Comparison of ENCODE assay signal across 8 mouse cellular contexts in the genomic region with DNA sequence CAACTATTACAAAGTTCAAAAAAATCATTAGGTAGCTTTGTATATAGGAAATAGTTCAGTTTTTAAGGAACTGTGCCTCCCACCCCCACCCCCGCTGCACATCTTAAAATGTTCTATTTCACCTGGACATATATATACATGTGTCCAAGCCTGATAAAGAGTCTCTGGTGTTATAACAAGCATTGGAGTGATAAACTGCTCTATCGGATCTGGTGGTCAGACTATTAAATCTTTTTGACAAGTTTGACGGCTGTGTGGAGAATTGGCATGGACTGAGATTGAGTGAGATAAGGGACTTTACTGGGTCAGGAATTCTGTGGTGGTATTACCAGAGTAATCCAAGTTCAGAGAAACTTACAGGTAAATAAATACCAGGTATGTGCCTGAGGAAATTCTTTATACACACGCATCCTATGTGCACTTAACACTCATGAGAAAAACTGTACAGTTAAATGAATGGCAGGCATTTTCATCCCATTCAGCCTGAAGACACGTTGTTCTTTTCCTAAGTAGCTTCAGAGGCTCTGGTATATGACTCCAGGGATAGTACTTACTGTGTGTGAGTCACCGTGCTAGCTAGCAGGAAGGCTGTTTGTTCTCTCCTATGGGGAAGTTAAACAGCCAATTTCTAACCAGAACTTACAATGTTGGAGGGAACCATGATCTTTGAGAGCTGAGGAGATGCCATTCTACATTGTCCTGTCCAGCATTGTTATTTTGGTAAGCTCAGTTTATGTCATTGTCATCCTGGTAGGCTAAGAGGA. TPM values are rescaled to one million over a fixed set of nuclear protein-coding genes. Genes with fewer than 3 reads are reported as not detected.
DNase-seq lines count a peak whose midpoint lies in the region; ATAC-seq and TF ChIP-seq lines count a peak whose summit lies in the region.

No protein-coding gene starts in this region.

- no peak for TF ChIP-seq CTCF in liver, adult 2 months (IDR thresholded peaks at IDR 0.05; ENCODE audit: low read depth, low read length)
- TF ChIP-seq CTCF in intestine, postnatal 0 days (IDR thresholded peaks at IDR 0.05; ENCODE audit: low read depth), result no peak

- DNase-seq in liver, adult 2 months (ENCODE audit: extremely low read depth, low read depth, low spot score), result no peak
- DNase-seq in liver, result no peak
- no peak for DNase-seq in embryonic facial prominence, embryonic 11.5 days (ENCODE audit: low spot score)
- DNase-seq in spleen, postnatal 14 days (ENCODE audit: low spot score in 2 of 2), result no peak
- DNase-seq in urinary bladder, postnatal 10 days (ENCODE audit: low spot score), result no peak
- DNase-seq in layer of hippocampus, adult 8-10 months (ENCODE audit: low spot score in 2 of 2), result no peak

- no peaks in the 10 kb centered on the region for H3K9me3 ChIP-seq in embryonic facial prominence, embryonic 11.5 days (replicated peaks; ENCODE audit: control insufficient read depth, low read length)
- H3K9me3 ChIP-seq in intestine, postnatal 0 days (ENCODE audit: control insufficient read depth), result no peaks in the 10 kb centered on the region
- H3K9me3 ChIP-seq in neural tube, embryonic 12.5 days, result no peaks in the 10 kb centered on the region

- peak overlapping the region; percentile 94; the same call in 1 of the 2 replicates for H3K9ac ChIP-seq in liver, adult 2 months (ENCODE audit: low read depth, low read length)
- peak overlapping the region; percentile 94; the same call in 1 of the 2 replicates for H3K9ac ChIP-seq in embryonic facial prominence, embryonic 11.5 days (replicated peaks; ENCODE audit: low read length)
- H3K9ac ChIP-seq in intestine, postnatal 0 days (ENCODE audit: low read depth, low read length), result peak overlapping the region; percentile 96
- H3K9ac ChIP-seq in neural tube, embryonic 12.5 days, result peak overlapping the region; percentile 94

- 6% methylated on average over 6 of the region's 6 CpGs for WGBS in liver, adult 2 months
- 62% methylated on average over 6 of the region's 6 CpGs for WGBS in embryonic facial prominence, embryonic 11.5 days
- 19% methylated on average over 6 of the region's 6 CpGs for WGBS in intestine, postnatal 0 days
- WGBS in neural tube, embryonic 12.5 days, result 60% methylated on average over 6 of the region's 6 CpGs

- H3K4me1 ChIP-seq in liver, adult 2 months (ENCODE audit: control insufficient read depth, insufficient read depth, low read length), result peaks cover 20% of the 10 kb centered on the region
- no peaks in the 10 kb centered on the region for H3K4me1 ChIP-seq in embryonic facial prominence, embryonic 11.5 days (ENCODE audit: control insufficient read depth, insufficient read depth, low read length)
- H3K4me1 ChIP-seq in intestine, postnatal 0 days (replicated peaks; ENCODE audit: control insufficient read depth, insufficient read depth, low read length), result no peaks in the 10 kb centered on the region; the same call in 1 of the 2 replicates
- H3K4me1 ChIP-seq in neural tube, embryonic 12.5 days, result peaks cover 18% of the 10 kb centered on the region

- TF ChIP-seq POLR2A in liver, adult 2 months (IDR thresholded peaks at IDR 0.05; ENCODE audit: extremely low read depth, insufficient read depth, low read length), result no peak

- no peaks in the 10 kb centered on the region for H3K36me3 ChIP-seq in liver, adult 2 months (ENCODE audit: control insufficient read depth, insufficient read depth, low read length)
- H3K36me3 ChIP-seq in embryonic facial prominence, embryonic 11.5 days (replicated peaks; ENCODE audit: control insufficient read depth, insufficient read depth, low read depth, low read length), result no peaks in the 10 kb centered on the region
- H3K36me3 ChIP-seq in intestine, postnatal 0 days (ENCODE audit: control insufficient read depth, insufficient read depth), result no peaks in the 10 kb centered on the region
- H3K36me3 ChIP-seq in neural tube, embryonic 12.5 days, result no peaks in the 10 kb centered on the region

- no peak for ATAC-seq in embryonic facial prominence, embryonic 11.5 days (replicated peaks; ENCODE audit: insufficient number of reproducible peaks, low FRiP score, low TSS enrichment, low read depth)
- no peak for ATAC-seq in intestine, postnatal 0 days
- ATAC-seq in neural tube, embryonic 12.5 days (ENCODE audit: low FRiP score, low read depth), result no peak

- H3K4me3 ChIP-seq in liver, adult 2 months (ENCODE audit: insufficient read depth, low read depth, low read length), result peak overlapping the region; percentile 95
- H3K4me3 ChIP-seq in embryonic facial prominence, embryonic 11.5 days (ENCODE audit: low read depth, low read length), result peak overlapping the region; percentile 99
- peak overlapping the region; percentile 97 for H3K4me3 ChIP-seq in intestine, postnatal 0 days (ENCODE audit: low read depth, low read length)
- peak overlapping the region; percentile 99 for H3K4me3 ChIP-seq in neural tube, embryonic 12.5 days

- peak overlapping the region; percentile 22; the same call in 1 of the 2 replicates for H3K27ac ChIP-seq in liver, adult 2 months (replicated peaks; ENCODE audit: insufficient read depth, low read depth, low read length)
- no peak overlapping the region for H3K27ac ChIP-seq in embryonic facial prominence, embryonic 11.5 days (replicated peaks; ENCODE audit: low read depth, low read length)
- H3K27ac ChIP-seq in intestine, postnatal 0 days (ENCODE audit: low read depth, low read length), result no peak overlapping the region
- H3K27ac ChIP-seq in neural tube, embryonic 12.5 days, result no peak overlapping the region

- H3K27me3 ChIP-seq in liver, adult 2 months (ENCODE audit: control insufficient read depth, insufficient read depth, low read length), result no peaks in the 10 kb centered on the region
- H3K27me3 ChIP-seq in embryonic facial prominence, embryonic 11.5 days (ENCODE audit: control insufficient read depth, insufficient read depth, low read length), result no peaks in the 10 kb centered on the region
- no peaks in the 10 kb centered on the region for H3K27me3 ChIP-seq in intestine, postnatal 0 days (replicated peaks; ENCODE audit: control insufficient read depth, insufficient read depth, low read length)
- H3K27me3 ChIP-seq in neural tube, embryonic 12.5 days (replicated peaks), result no peaks in the 10 kb centered on the region

- peaks cover 25% of the 10 kb centered on the region for H3K79me2 ChIP-seq in liver, adult 2 months (ENCODE audit: control insufficient read depth, insufficient read depth, low read length)

- H3K4me2 ChIP-seq in embryonic facial prominence, embryonic 11.5 days (ENCODE audit: low read depth, low read length), result peak overlapping the region; percentile 65
- H3K4me2 ChIP-seq in intestine, postnatal 0 days (replicated peaks; ENCODE audit: low read depth), result peak overlapping the region; percentile 84
- H3K4me2 ChIP-seq in neural tube, embryonic 12.5 days (replicated peaks), result peak overlapping the region; percentile 70

RNA-seq across cellular contexts. Expression of a gene that starts 1.4 kb away (rescaled TPM):
- 50.0 and 62.0 TPM in 2 replicates for total RNA-seq in liver, adult 2 months (2014; rRNA removed)
- polyA plus RNA-seq in liver, adult 2 months (2012; rRNA removed), result 14.2 and 17.0 TPM in 2 replicates
- polyA plus RNA-seq in embryonic facial prominence, embryonic 11.5 days (2014; fragmentation: Nextera tagmentation; extraction: Ambion mirVana), result 68.5 and 75.5 TPM in 2 replicates
- 33.1 and 33.3 TPM in 2 replicates for polyA plus RNA-seq in intestine, postnatal 0 days (2015; fragmentation: Nextera tagmentation; extraction: Ambion mirVana)
- 65.1 and 71.1 TPM in 2 replicates for polyA plus RNA-seq in neural tube, embryonic 12.5 days (2016; fragmentation: Nextera tagmentation; extraction: Ambion mirVana)
- 10 to 100 TPM; 89.5 to 97.7 (median 91.6) TPM for total RNA-seq in layer of hippocampus, adult 8-10 months (2022)

RNA-seq across cellular contexts. Expression of a gene that starts 44.3 kb away (rescaled TPM):
- total RNA-seq in liver, adult 2 months (2014; rRNA removed), result 260 and 288 TPM in 2 replicates
- 172 and 195 TPM in 2 replicates for polyA plus RNA-seq in liver, adult 2 months (2012; rRNA removed)
- polyA plus RNA-seq in embryonic facial prominence, embryonic 11.5 days (2014; fragmentation: Nextera tagmentation; extraction: Ambion mirVana), result 66.3 and 71.0 TPM in 2 replicates
- 46.1 and 46.2 TPM in 2 replicates for polyA plus RNA-seq in intestine, postnatal 0 days (2015; fragmentation: Nextera tagmentation; extraction: Ambion mirVana)
- 38.1 and 41.6 TPM in 2 replicates for polyA plus RNA-seq in neural tube, embryonic 12.5 days (2016; fragmentation: Nextera tagmentation; extraction: Ambion mirVana)
- total RNA-seq in layer of hippocampus, adult 8-10 months (2022), result 10 to 100 TPM; 13.6 to 18.2 (median 18.0) TPM

RNA-seq across cellular contexts. Expression of a gene that starts 51.7 kb away (rescaled TPM):
- not detected in 2 replicates for total RNA-seq in liver, adult 2 months (2014; rRNA removed)
- not detected in 2 replicates for polyA plus RNA-seq in liver, adult 2 months (2012; rRNA removed)
- 0.14 TPM in 1 of 2 replicates, not detected in the other for polyA plus RNA-seq in embryonic facial prominence, embryonic 11.5 days (2014; fragmentation: Nextera tagmentation; extraction: Ambion mirVana)
- 0.18 and 0.30 TPM in 2 replicates for polyA plus RNA-seq in intestine, postnatal 0 days (2015; fragmentation: Nextera tagmentation; extraction: Ambion mirVana)
- polyA plus RNA-seq in neural tube, embryonic 12.5 days (2016; fragmentation: Nextera tagmentation; extraction: Ambion mirVana), result not detected in 2 replicates
- total RNA-seq in layer of hippocampus, adult 8-10 months (2022), result under 1 TPM in 2 of 4 experiments, not detected in 2; 0.21 to 0.34 TPM
